Mouse (Mus musculus) cerebellum, adult 2 months (tissue): Measurements from ENCODE around the gene Ank3.

ENCODE experiments used
- CTCF ChIP-seq: fragments of 200-500 bp; IDR thresholded peaks from 2 replicates; pipeline ENCODE4 v1.5.1; 2011; ENCODE audit warnings: low read depth, mild to moderate bottlenecking, control low read depth, low read length, moderate library complexity, borderline replicate concordance; ENCODE audit not compliant: insufficient read depth
- POLR2A ChIP-seq: fragments of 200-500 bp; IDR thresholded peaks from 2 replicates; pipeline ENCODE4 v1.6.1; 2011; ENCODE audit warnings: low read length, control low read depth, borderline replicate concordance; ENCODE audit not compliant: insufficient read depth

- TF ChIP-seq CTCF = no peak
- no peak for TF ChIP-seq POLR2A
Measured at GRCm38 (mm10) chr10:69583874-69584481, 185.4 kb downstream of the Ank3 start.
